Mouse (Mus musculus): ENCODE data around the gene Gsc2. TPM values are rescaled to one million over a fixed set of nuclear protein-coding genes. Genes with fewer than 3 reads are reported as not detected.

The Gsc2 gene
- total and polyA plus RNA-seq, 3 experiments: not detected

- H3K27me3 ChIP-seq (replicated peaks): peaks cover 37% of the 10 kb centered on the region
- TF ChIP-seq KAT2A (IDR thresholded peaks at IDR 0.05; ENCODE audit: insufficient replicate concordance, low read length): no peak
- TF ChIP-seq IRF4 (IDR thresholded peaks at IDR 0.05; ENCODE audit: low read depth, low read length): no peak
- TF ChIP-seq BHLHE40 (IDR thresholded peaks at IDR 0.05; ENCODE audit: low read depth, low read length): no peak
- no peak for TF ChIP-seq SMC3 (IDR thresholded peaks at IDR 0.05; ENCODE audit: low read depth, low read length)
- TF ChIP-seq ELF1 (IDR thresholded peaks at IDR 0.05; ENCODE audit: low read depth, low read length): no peak
- TF ChIP-seq NRF1 (IDR thresholded peaks at IDR 0.05; ENCODE audit: low read depth, low read length): no peak
- no peak for TF ChIP-seq ZC3H11A (IDR thresholded peaks at IDR 0.05; ENCODE audit: low read depth, low read length)
- TF ChIP-seq E2F4 (IDR thresholded peaks at IDR 0.05; ENCODE audit: insufficient replicate concordance, low read depth, low read length): no peak
- no peak for TF ChIP-seq ZKSCAN1 (IDR thresholded peaks at IDR 0.05; ENCODE audit: borderline replicate concordance, low read depth, low read length)
- TF ChIP-seq ETS1 (conservative IDR thresholded peaks at IDR 0.05; ENCODE audit: low read depth, low read length): no peak
- TF ChIP-seq TCF12 (IDR thresholded peaks at IDR 0.05; ENCODE audit: low read depth, low read length): no peak
- TF ChIP-seq POLR2AphosphoS2 (IDR thresholded peaks at IDR 0.05; ENCODE audit: low read depth, low read length): no peak
- TF ChIP-seq NELFE (IDR thresholded peaks at IDR 0.05; ENCODE audit: low read depth, low read length): no peak
- no peak for TF ChIP-seq MXI1 (IDR thresholded peaks at IDR 0.05; ENCODE audit: low read depth, low read length)
- no peak overlapping the region for H3K4me2 ChIP-seq (ENCODE audit: insufficient read depth, low read depth, poor library complexity, severe bottlenecking)
- no peak overlapping the region for H3K27ac ChIP-seq (ENCODE audit: insufficient read depth, low read depth)
- H3K4me3 ChIP-seq (replicated peaks in 1 of 3; ENCODE audit: low read depth in 2 of 3, low read length in 2 of 3, poor library complexity in 1 of 3): no peak overlapping the region
- H3K4me1 ChIP-seq (ENCODE audit: control insufficient read depth in 1 of 2, insufficient read depth in 2 of 2): 0 out of 4 replicates have a peak, but pooled peaks cover 0 to 3% of the 10 kb centered on the region in 2 experiments
- H3K79me2 ChIP-seq (replicated peaks; ENCODE audit: control insufficient read depth, extremely low read depth, insufficient read depth, poor library complexity, severe bottlenecking): no peaks in the 10 kb centered on the region
- in situ Hi-C loops (cut with MboI; ENCODE audit: low pct_ligation_motif_present, low pct_unique_long_range_greater_than_20kb, low sequenced_read_pairs): no loop called here
- H3K9me3 ChIP-seq (replicated peaks; ENCODE audit: low read length): peaks cover 9% of the 10 kb centered on the region
- no peak for DNase-seq (ENCODE audit: extremely low read depth)
- H3K9ac ChIP-seq (ENCODE audit: insufficient read depth, low read depth): no peak overlapping the region
- dilution Hi-C loops (cut with MboI; ENCODE audit: extremely low pct_ligation_motif_present, extremely low pct_unique_long_range_greater_than_20kb, low sequenced_read_pairs): no loop called here
- H3K36me3 ChIP-seq (replicated peaks in 1 of 2; ENCODE audit: control insufficient read depth in 1 of 2, insufficient read depth in 1 of 2, low read length in 1 of 2): no peaks in the 10 kb centered on the region
Measured at GRCm38 (mm10) chr16:17951618-17952017, 36.8 kb upstream of the Gsc2 start.

GRCm38 (mm10) chr16:17950068-17950467 lies 35.2 kb upstream of the Gsc2 start:
- Histone ChIP-seq H3K79me2 (replicated peaks; ENCODE audit: control insufficient read depth, extremely low read depth, insufficient read depth, poor library complexity, severe bottlenecking) (no peaks in the 10 kb centered on the region), H3K27ac (ENCODE audit: insufficient read depth, low read depth) (no peak overlapping the region), H3K4me2 (ENCODE audit: insufficient read depth, low read depth, poor library complexity, severe bottlenecking) (no peak overlapping the region), H3K27me3 (replicated peaks) (peaks cover 46% of the 10 kb centered on the region), H3K9me3 (replicated peaks; ENCODE audit: low read length) (peaks cover 5% of the 10 kb centered on the region), H3K4me1 (ENCODE audit: control insufficient read depth in 1 of 2, insufficient read depth in 2 of 2) (peaks cover 0 to 6% of the 10 kb centered on the region in 2 experiments; a peak in 1 of 4 replicates), H3K9ac (ENCODE audit: insufficient read depth, low read depth) (no peak overlapping the region), H3K36me3 (replicated peaks in 1 of 2; ENCODE audit: control insufficient read depth in 1 of 2, insufficient read depth in 1 of 2, low read length in 1 of 2) (no peaks in the 10 kb centered on the region), H3K4me3 (replicated peaks in 1 of 3; ENCODE audit: low read depth in 2 of 3, low read length in 2 of 3, poor library complexity in 1 of 3) (no peak overlapping the region)
- dilution Hi-C loops (cut with MboI; ENCODE audit: extremely low pct_ligation_motif_present, extremely low pct_unique_long_range_greater_than_20kb, low sequenced_read_pairs) (no loop called here), in situ Hi-C loops (cut with MboI; ENCODE audit: low pct_ligation_motif_present, low pct_unique_long_range_greater_than_20kb, low sequenced_read_pairs) (no loop called here)
- no peak for TF ChIP-seq ZKSCAN1 (IDR thresholded peaks at IDR 0.05; ENCODE audit: borderline replicate concordance, low read depth, low read length)
- no peak for TF ChIP-seq E2F4 (IDR thresholded peaks at IDR 0.05; ENCODE audit: insufficient replicate concordance, low read depth, low read length)
- no peak for TF ChIP-seq USF1 (IDR thresholded peaks at IDR 0.05; ENCODE audit: low read depth, low read length)
- no peak for TF ChIP-seq ZMIZ1 (IDR thresholded peaks at IDR 0.05; ENCODE audit: low read depth, low read length)
- TF ChIP-seq CTCF (conservative IDR thresholded peaks at IDR 0.05 in 1 of 2, IDR thresholded peaks at IDR 0.05 in 1 of 2; ENCODE audit: low read depth in 2 of 2, low read length in 2 of 2): no peak
- no peak for TF ChIP-seq RAD21 (IDR thresholded peaks at IDR 0.05; ENCODE audit: low read depth, low read length)
- no peak for TF ChIP-seq EP300 (IDR thresholded peaks at IDR 0.05; ENCODE audit: low read length)
- TF ChIP-seq RCOR1 (conservative IDR thresholded peaks at IDR 0.05; ENCODE audit: low read depth, low read length): no peak
- TF ChIP-seq MAX (IDR thresholded peaks at IDR 0.05; ENCODE audit: low read length): no peak
- no peak for TF ChIP-seq IRF4 (IDR thresholded peaks at IDR 0.05; ENCODE audit: low read depth, low read length)
- DNase-seq (ENCODE audit: extremely low read depth): no peak
